Mouse (Mus musculus): ENCODE results near the gene Scd3. TPM values are rescaled to one million over a fixed set of nuclear protein-coding genes. Genes with fewer than 3 reads are reported as not detected.

The Scd3 gene
- polyA plus RNA-seq, 1 experiment from 2014 or later: 0.35 TPM

- H3K27ac ChIP-seq: no peak overlapping the region
- 12% methylated on average over 7 of the region's 7 CpGs for WGBS
- no peaks in the 10 kb centered on the region for H3K9me3 ChIP-seq
- no peak overlapping the region for H3K4me2 ChIP-seq (replicated peaks)
- H3K4me3 ChIP-seq: no peak overlapping the region
- no peak overlapping the region for H3K9ac ChIP-seq
- H3K27me3 ChIP-seq: no peaks in the 10 kb centered on the region
- no peak for ATAC-seq (ENCODE audit: insufficient number of reproducible peaks, insufficient read depth, low FRiP score, low TSS enrichment)
- H3K36me3 ChIP-seq: no peaks in the 10 kb centered on the region
- H3K4me1 ChIP-seq: no peaks in the 10 kb centered on the region
Measured at GRCm38 (mm10) chr19:44195138-44195537, 7.9 kb upstream of the Scd3 start.

- Histone ChIP-seq H3K9me3 (no peaks in the 10 kb centered on the region), H3K4me3 (no peak overlapping the region), H3K36me3 (no peaks in the 10 kb centered on the region), H3K9ac (no peak overlapping the region), H3K4me1 (no peaks in the 10 kb centered on the region), H3K27me3 (no peaks in the 10 kb centered on the region), H3K4me2 (replicated peaks) (no peak overlapping the region), H3K27ac (no peak overlapping the region)
- 89% methylated on average over 10 of the region's 10 CpGs for WGBS
- ATAC-seq (ENCODE audit: insufficient number of reproducible peaks, insufficient read depth, low FRiP score, low TSS enrichment): no peak
Measured at GRCm38 (mm10) chr19:44197053-44197852, 5.8 kb upstream of the Scd3 start.

- H3K27me3 ChIP-seq: no peaks in the 10 kb centered on the region
- no peak for ATAC-seq (ENCODE audit: insufficient number of reproducible peaks, insufficient read depth, low FRiP score, low TSS enrichment)
- H3K4me1 ChIP-seq: no peaks in the 10 kb centered on the region
- H3K9ac ChIP-seq: no peak overlapping the region
- H3K4me2 ChIP-seq (replicated peaks): no peak overlapping the region
- H3K9me3 ChIP-seq: no peaks in the 10 kb centered on the region
- no peaks in the 10 kb centered on the region for H3K36me3 ChIP-seq
- no peak overlapping the region for H3K4me3 ChIP-seq
- 84% methylated on average over 6 of the region's 6 CpGs for WGBS
- no peak overlapping the region for H3K27ac ChIP-seq
Measured at GRCm38 (mm10) chr19:44198494-44198893, 4.6 kb upstream of the Scd3 start.

- Histone ChIP-seq H3K27me3 (no peaks in the 10 kb centered on the region), H3K4me2 (replicated peaks) (no peak overlapping the region), H3K9me3 (no peaks in the 10 kb centered on the region), H3K4me3 (no peak overlapping the region), H3K27ac (no peak overlapping the region), H3K9ac (no peak overlapping the region), H3K36me3 (no peaks in the 10 kb centered on the region), H3K4me1 (no peaks in the 10 kb centered on the region)
- ATAC-seq (ENCODE audit: insufficient number of reproducible peaks, insufficient read depth, low FRiP score, low TSS enrichment): no peak
- WGBS: 79% methylated on average over 2 of the region's 2 CpGs
Measured at GRCm38 (mm10) chr19:44198964-44199363, 4.1 kb upstream of the Scd3 start.

GRCm38 (mm10) chr19:44207079-44207478 is 4.0 kb downstream of the Scd3 start:
- Histone ChIP-seq H3K4me2 (replicated peaks) (no peak overlapping the region), H3K36me3 (no peaks in the 10 kb centered on the region), H3K27ac (no peak overlapping the region), H3K4me1 (no peaks in the 10 kb centered on the region), H3K9me3 (no peaks in the 10 kb centered on the region), H3K9ac (no peak overlapping the region), H3K4me3 (no peak overlapping the region), H3K27me3 (no peaks in the 10 kb centered on the region)
- ATAC-seq (ENCODE audit: insufficient number of reproducible peaks, insufficient read depth, low FRiP score, low TSS enrichment): no peak
- WGBS: 67% methylated on average over 2 of the region's 2 CpGs

GRCm38 (mm10) chr19:44215255-44215654 is 12.2 kb downstream of the Scd3 start:
- no peaks in the 10 kb centered on the region for H3K27me3 ChIP-seq
- ATAC-seq (ENCODE audit: insufficient number of reproducible peaks, insufficient read depth, low FRiP score, low TSS enrichment): no peak
- no peaks in the 10 kb centered on the region for H3K36me3 ChIP-seq
- no peak overlapping the region for H3K4me2 ChIP-seq (replicated peaks)
- 71% methylated on average over 12 of the region's 12 CpGs for WGBS
- no peak overlapping the region for H3K27ac ChIP-seq
- H3K9ac ChIP-seq: no peak overlapping the region
- no peaks in the 10 kb centered on the region for H3K9me3 ChIP-seq
- H3K4me3 ChIP-seq: no peak overlapping the region
- no peaks in the 10 kb centered on the region for H3K4me1 ChIP-seq

- 70% methylated on average over 3 of the region's 3 CpGs for WGBS
- no peaks in the 10 kb centered on the region for H3K9me3 ChIP-seq
- H3K9ac ChIP-seq: no peak overlapping the region
- H3K4me1 ChIP-seq: no peaks in the 10 kb centered on the region
- H3K27me3 ChIP-seq: no peaks in the 10 kb centered on the region
- ATAC-seq (ENCODE audit: insufficient number of reproducible peaks, insufficient read depth, low FRiP score, low TSS enrichment): no peak
- H3K36me3 ChIP-seq: no peaks in the 10 kb centered on the region
- H3K4me2 ChIP-seq (replicated peaks): no peak overlapping the region
- no peak overlapping the region for H3K27ac ChIP-seq
- no peak overlapping the region for H3K4me3 ChIP-seq
Measured at GRCm38 (mm10) chr19:44217958-44218525, 15.0 kb downstream of the Scd3 start.

- Histone ChIP-seq H3K4me1 (no peaks in the 10 kb centered on the region), H3K4me3 (no peak overlapping the region), H3K36me3 (no peaks in the 10 kb centered on the region), H3K4me2 (replicated peaks) (no peak overlapping the region), H3K9ac (no peak overlapping the region), H3K9me3 (no peaks in the 10 kb centered on the region), H3K27me3 (no peaks in the 10 kb centered on the region), H3K27ac (no peak overlapping the region)
- no peak for ATAC-seq (ENCODE audit: insufficient number of reproducible peaks, insufficient read depth, low FRiP score, low TSS enrichment)
- WGBS: 88% methylated on average over 5 of the region's 5 CpGs
Measured at GRCm38 (mm10) chr19:44225728-44226127, 22.7 kb downstream of the Scd3 start.

- no peak overlapping the region for H3K9ac ChIP-seq
- 64% methylated on average over 2 of the region's 2 CpGs for WGBS
- H3K27ac ChIP-seq: no peak overlapping the region
- H3K9me3 ChIP-seq: no peaks in the 10 kb centered on the region
- H3K4me3 ChIP-seq: no peak overlapping the region
- H3K4me1 ChIP-seq: no peaks in the 10 kb centered on the region
- ATAC-seq (ENCODE audit: insufficient number of reproducible peaks, insufficient read depth, low FRiP score, low TSS enrichment): no peak
- no peak overlapping the region for H3K4me2 ChIP-seq (replicated peaks)
- H3K27me3 ChIP-seq: no peaks in the 10 kb centered on the region
- no peaks in the 10 kb centered on the region for H3K36me3 ChIP-seq
Measured at GRCm38 (mm10) chr19:44229776-44230175, 26.7 kb downstream of the Scd3 start.

GRCm38 (mm10) chr19:44230212-44230611 is 27.1 kb downstream of the Scd3 start:
- WGBS: 68% methylated on average over 3 of the region's 3 CpGs
- no peak for ATAC-seq (ENCODE audit: insufficient number of reproducible peaks, insufficient read depth, low FRiP score, low TSS enrichment)
- no peak overlapping the region for H3K9ac ChIP-seq
- H3K4me1 ChIP-seq: no peaks in the 10 kb centered on the region
- no peaks in the 10 kb centered on the region for H3K36me3 ChIP-seq
- no peak overlapping the region for H3K4me3 ChIP-seq
- H3K27ac ChIP-seq: no peak overlapping the region
- H3K4me2 ChIP-seq (replicated peaks): no peak overlapping the region
- no peaks in the 10 kb centered on the region for H3K27me3 ChIP-seq
- H3K9me3 ChIP-seq: no peaks in the 10 kb centered on the region

GRCm38 (mm10) chr19:44231608-44232151 is 28.6 kb downstream of the Scd3 start:
- no peaks in the 10 kb centered on the region for H3K4me1 ChIP-seq
- H3K27ac ChIP-seq: no peak overlapping the region
- ATAC-seq (ENCODE audit: insufficient number of reproducible peaks, insufficient read depth, low FRiP score, low TSS enrichment): no peak
- H3K9ac ChIP-seq: no peak overlapping the region
- H3K9me3 ChIP-seq: no peaks in the 10 kb centered on the region
- 86% methylated on average over 4 of the region's 4 CpGs for WGBS
- H3K36me3 ChIP-seq: no peaks in the 10 kb centered on the region
- H3K4me2 ChIP-seq (replicated peaks): no peak overlapping the region
- H3K27me3 ChIP-seq: no peaks in the 10 kb centered on the region
- no peak overlapping the region for H3K4me3 ChIP-seq

GRCm38 (mm10) chr19:44237471-44238006 is 34.5 kb downstream of the Scd3 start:
- H3K27me3 ChIP-seq: no peaks in the 10 kb centered on the region
- peak overlapping the region; percentile 20 for H3K4me3 ChIP-seq
- no peak overlapping the region for H3K27ac ChIP-seq
- no peak for ATAC-seq (ENCODE audit: insufficient number of reproducible peaks, insufficient read depth, low FRiP score, low TSS enrichment)
- H3K36me3 ChIP-seq: no peaks in the 10 kb centered on the region
- peak overlapping the region; percentile 39 for H3K4me2 ChIP-seq (replicated peaks)
- H3K9ac ChIP-seq: no peak overlapping the region
- no peaks in the 10 kb centered on the region for H3K9me3 ChIP-seq
- WGBS: 18% methylated on average over 19 of the region's 19 CpGs
- no peaks in the 10 kb centered on the region for H3K4me1 ChIP-seq
